Mouse (Mus musculus) spleen, adult 2 months (tissue): ENCODE data around the gene Olfr1346. TPM values are rescaled to one million over a fixed set of nuclear protein-coding genes. Genes with fewer than 3 reads are reported as not detected.
"Not testable (repeated sequence)": the region's sequence is repeated elsewhere in the genome, so short reads cannot be mapped to it uniquely, and the experiment has no call there.

Experiments used
- DNase-seq, 2 experiments: peaks; one replicate each; pipeline versions ENCODE4 v3.0.0 to v3.0.0-alpha.2; 2012 to 2021; ENCODE audit warnings: low spot score in 2 of 2, low read depth in 1 of 2
- H3K27ac ChIP-seq: fragments of 200-500 bp; 2 replicates; pipeline ENCODE4 v1.5.1; 2012; ENCODE audit warnings: low read length, inconsistent platforms; ENCODE audit not compliant: insufficient read depth
- H3K27me3 ChIP-seq: fragments of 200-500 bp; 2 replicates; pipeline ENCODE4 v1.6.1; 2012; ENCODE audit warnings: mild to moderate bottlenecking, moderate library complexity, low read length, inconsistent platforms; ENCODE audit not compliant: control insufficient read depth, insufficient read depth
- H3K36me3 ChIP-seq: fragments of 200-500 bp; 2 replicates; pipeline ENCODE4 v1.6.1; 2012; ENCODE audit warnings: mild to moderate bottlenecking, low read length, inconsistent platforms; ENCODE audit not compliant: control insufficient read depth, insufficient read depth
- H3K4me1 ChIP-seq: fragments of 200-500 bp; 2 replicates; pipeline ENCODE4 v1.6.1; 2011; ENCODE audit warnings: inconsistent platforms; ENCODE audit not compliant: control insufficient read depth, insufficient read depth, insufficient read length
- H3K4me3 ChIP-seq: fragments of 200-500 bp; 2 replicates; pipeline ENCODE4 v1.5.1; 2011; ENCODE audit warnings: mild to moderate bottlenecking, inconsistent platforms; ENCODE audit not compliant: insufficient read depth, insufficient read length; ENCODE audit errors: extremely low read depth
- CTCF ChIP-seq: fragments of 200-500 bp; IDR thresholded peaks from 2 replicates; pipeline ENCODE4 v1.5.1; 2011; ENCODE audit warnings: mild to moderate bottlenecking, inconsistent platforms; ENCODE audit not compliant: insufficient read depth, insufficient read length, insufficient replicate concordance; ENCODE audit errors: extremely low read depth
- POLR2A ChIP-seq: fragments of 200-500 bp; IDR thresholded peaks from 2 replicates; pipeline ENCODE4 v1.6.1; 2011; ENCODE audit warnings: low read depth, low read length, inconsistent platforms
- WGBS: fragments of 180-500 bp; shearing (Covaris S2); methylation state at CpG from one replicate; pipeline ENCODE4 v1.1.7; 2018; 5-methylcytosine and 5-hydroxymethylcytosine counted together
- polyA plus RNA-seq: library from polyadenylated mRNA; depleted of rRNA; stranded (reverse); fragments of >200 nt; gene quantifications from 2 replicates; pipeline ENCODE4 v1.2.3, GENCODE M21; 2012

Olfr1346 gene
- polyA plus RNA-seq, 1 experiment, result not detected

DNA sequence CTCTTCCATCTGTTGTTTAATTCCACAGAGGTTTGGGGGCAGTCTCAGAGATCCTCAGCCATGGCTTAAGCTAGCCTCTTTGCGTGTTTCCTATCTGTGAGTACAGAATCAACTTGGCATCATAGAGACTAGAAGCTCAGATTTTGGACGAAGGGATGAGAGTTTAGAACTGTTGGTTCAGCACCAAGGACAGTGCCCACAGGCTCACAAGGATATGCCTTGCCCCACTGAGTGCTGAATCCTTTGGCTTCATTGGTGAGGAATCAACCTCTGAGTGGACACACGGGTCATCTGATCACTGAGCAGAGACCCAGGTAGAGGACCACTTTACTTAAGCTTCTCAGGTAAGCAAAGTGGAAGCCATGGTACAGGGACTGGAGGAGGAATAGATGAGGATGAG lies 10.5 kb upstream of the Olfr1346 start:
- Histone ChIP-seq H3K4me3 (no peak overlapping the region), H3K27me3 (no peaks in the 10 kb centered on the region), H3K4me1 (no peaks in the 10 kb centered on the region), H3K27ac (no peak overlapping the region), H3K36me3 (no peaks in the 10 kb centered on the region)
- WGBS, result 50% methylated on average over 3 of the region's 3 CpGs
- TF ChIP-seq POLR2A (no peak), CTCF (no peak)
- DNase-seq, result no peak

DNA sequence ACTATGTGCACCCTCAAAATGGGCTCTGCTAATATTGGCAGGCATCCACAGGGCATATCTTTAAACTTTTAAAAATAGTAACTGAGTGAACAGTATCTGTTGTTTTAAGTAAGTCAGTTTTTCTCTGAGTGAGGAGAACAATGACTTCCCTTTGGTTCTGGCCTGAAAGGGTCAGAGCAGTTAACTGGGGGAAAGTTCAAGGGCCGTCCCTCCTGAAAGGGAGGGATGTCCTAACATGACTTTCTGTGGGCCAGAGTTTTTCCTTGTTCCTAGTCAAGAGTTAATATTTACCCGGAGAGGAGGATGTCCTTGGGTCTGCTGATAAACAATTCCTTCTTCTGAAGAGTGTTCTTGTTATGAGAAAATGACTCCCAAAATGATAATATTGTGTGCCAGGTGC lies 10.7 kb downstream of the Olfr1346 start:
- H3K36me3 ChIP-seq, H3K4me1 ChIP-seq, H3K27me3 ChIP-seq, DNase-seq, H3K27ac ChIP-seq, H3K4me3 ChIP-seq: not testable (repeated sequence)
- 84% methylated on average over 2 of the region's 2 CpGs for WGBS

DNA sequence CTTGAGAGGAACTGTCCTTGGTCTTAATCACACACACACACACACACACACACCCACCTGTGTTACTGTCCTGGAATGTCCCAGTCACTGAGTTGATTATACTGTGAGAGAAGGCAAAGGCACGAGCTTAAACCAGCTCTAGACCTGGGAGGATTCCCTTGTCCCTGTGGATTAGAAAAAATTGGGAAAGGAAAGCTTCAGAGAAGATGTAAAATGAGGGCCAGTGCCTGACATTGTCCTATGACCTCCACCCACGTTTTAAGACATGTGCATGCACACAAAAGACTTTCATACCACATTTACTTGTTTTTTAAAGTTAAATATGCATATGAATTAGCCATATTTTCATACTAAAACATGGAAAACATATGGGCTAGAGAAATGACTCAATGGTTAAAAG lies 19.9 kb downstream of the Olfr1346 start, which contains the start of gene Olfr5:
TSS of gene Olfr5 (minus strand) at position 101 of the 400 bp plus-strand sequence.
- TF ChIP-seq CTCF (no peak), POLR2A (no peak)
- Histone ChIP-seq H3K27ac (no peak within 1 kb of the TSS), H3K4me3 (no peak within 1 kb of the TSS), H3K36me3 (no peaks in the 10 kb centered on the region), H3K27me3 (no peaks in the 10 kb centered on the region), H3K4me1 (no peaks in the 10 kb centered on the region)
- DNase-seq, result no peak
- WGBS, result 16% methylated on average over 2 of the region's 2 CpGs

DNA sequence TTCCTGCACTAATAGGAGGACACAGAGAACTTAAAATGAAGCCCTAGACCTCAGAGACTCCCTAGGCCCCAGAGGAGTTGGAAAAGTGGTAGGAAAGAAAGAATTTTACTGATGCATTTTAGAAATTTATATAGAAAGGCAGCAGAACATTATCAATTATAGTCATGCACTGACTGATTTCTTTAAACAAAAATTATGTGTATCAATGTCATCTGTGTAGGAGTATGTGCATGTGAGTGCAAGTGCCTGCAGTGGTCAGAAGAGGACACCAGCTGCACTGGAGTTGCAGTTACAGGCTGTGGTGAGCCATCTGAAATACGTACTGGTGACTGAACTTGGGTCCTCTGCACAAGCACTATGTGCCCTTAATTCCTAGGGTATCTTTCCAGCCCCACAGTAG lies 32.8 kb downstream of the Olfr1346 start, which contains the start of gene Olfr1347:
TSS of gene Olfr1347 (minus strand) at position 101 of the 400 bp plus-strand sequence.
- TF ChIP-seq POLR2A (no peak), CTCF (no peak)
- Histone ChIP-seq H3K27me3 (no peaks in the 10 kb centered on the region), H3K36me3 (no peaks in the 10 kb centered on the region), H3K4me1 (no peaks in the 10 kb centered on the region), H3K4me3 (no peak within 1 kb of the TSS), H3K27ac (no peak within 1 kb of the TSS)
- WGBS, result 62% methylated on average over 1 of the region's 1 CpGs
- no peak for DNase-seq

DNA sequence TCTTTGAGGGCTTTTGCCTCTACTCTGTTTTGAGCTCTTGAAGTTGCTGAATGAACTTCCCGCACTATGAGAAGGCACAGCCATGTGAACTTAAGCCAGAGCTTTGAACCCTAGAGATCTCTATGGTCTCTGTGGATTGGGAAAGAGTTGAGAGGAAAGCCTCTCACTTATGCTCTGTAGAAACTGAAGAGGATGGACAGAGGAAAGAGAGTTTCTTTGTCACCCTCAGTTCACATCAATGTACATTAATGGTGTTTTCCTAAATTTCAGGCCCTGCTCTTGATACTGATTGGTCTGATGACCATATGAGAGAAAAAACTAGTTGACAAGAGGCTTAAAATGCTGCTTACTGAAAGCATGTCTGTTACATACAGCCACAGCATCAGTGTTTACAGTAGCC lies 41.7 kb downstream of the Olfr1346 start, which contains the start of gene Olfr1348:
TSS of gene Olfr1348 (minus strand) at position 101 of the 400 bp plus-strand sequence.
- Histone ChIP-seq H3K27me3 (no peaks in the 10 kb centered on the region), H3K36me3 (no peaks in the 10 kb centered on the region), H3K4me1 (no peaks in the 10 kb centered on the region), H3K4me3 (no peak within 1 kb of the TSS), H3K27ac (no peak within 1 kb of the TSS)
- DNase-seq, result no peak
- TF ChIP-seq POLR2A, result no peak
- TF ChIP-seq CTCF, result no peak
- WGBS, result 92% methylated on average over 1 of the region's 1 CpGs

DNA sequence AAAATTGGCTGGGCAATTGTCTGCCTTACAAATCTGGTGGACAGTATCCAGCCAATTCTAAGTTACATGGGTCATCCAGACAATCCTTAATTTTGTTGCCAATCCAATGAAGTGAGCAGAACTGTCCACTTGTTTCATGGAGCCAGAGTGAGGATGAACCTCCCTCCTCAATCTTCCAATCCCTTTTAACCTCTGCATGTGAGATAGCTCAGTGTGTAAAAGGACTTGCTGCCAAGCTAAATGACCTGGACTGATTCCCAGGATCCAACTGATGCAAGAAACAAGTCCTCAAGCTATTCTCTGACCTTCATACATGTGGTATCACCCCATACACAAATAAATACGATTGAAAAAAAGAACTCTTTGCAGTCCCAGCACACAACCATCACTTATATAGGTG lies 54.8 kb downstream of the Olfr1346 start:
- no peak overlapping the region for H3K4me3 ChIP-seq
- TF ChIP-seq CTCF, result no peak
- TF ChIP-seq POLR2A, result no peak
- WGBS, result 41% methylated on average over 1 of the region's 1 CpGs
- no peak for DNase-seq
- H3K4me1 ChIP-seq, result no peaks in the 10 kb centered on the region
- no peaks in the 10 kb centered on the region for H3K27me3 ChIP-seq
- H3K36me3 ChIP-seq, result no peaks in the 10 kb centered on the region
- H3K27ac ChIP-seq, result no peak overlapping the region

DNA sequence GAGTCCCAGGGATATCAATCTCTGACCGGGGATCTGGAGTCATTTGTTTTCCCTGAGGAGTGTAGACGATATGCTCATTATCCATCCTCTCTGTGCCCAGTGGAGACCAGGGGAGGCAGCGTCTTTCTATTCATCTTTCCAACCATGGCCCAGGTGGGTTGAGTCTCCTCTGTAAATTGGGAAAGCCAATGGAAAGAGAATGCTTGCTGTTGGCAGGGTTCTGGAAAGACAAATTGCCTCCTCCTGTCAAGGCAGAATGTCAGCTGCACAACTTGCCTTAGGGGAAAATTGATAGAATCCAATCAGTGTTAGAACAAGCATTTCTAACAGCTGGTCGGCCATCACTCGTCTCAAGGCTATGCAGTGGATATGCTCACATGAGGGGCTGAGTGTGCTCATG lies 55.9 kb downstream of the Olfr1346 start, which contains the start of gene Olfr1349:
TSS of gene Olfr1349 (minus strand) at position 101 of the 400 bp plus-strand sequence.
- Histone ChIP-seq H3K4me1 (no peaks in the 10 kb centered on the region), H3K27ac (no peak within 1 kb of the TSS), H3K36me3 (no peaks in the 10 kb centered on the region), H3K27me3 (no peaks in the 10 kb centered on the region), H3K4me3 (no peak within 1 kb of the TSS)
- TF ChIP-seq POLR2A, result no peak
- TF ChIP-seq CTCF, result no peak
- WGBS, result 83% methylated on average over 5 of the region's 5 CpGs
- DNase-seq, result no peak
